Mouse (Mus musculus) CH12.LX (cell line): ENCODE data around the gene Nprl3.

Experiments used
- CHD2 ChIP-seq: IDR thresholded peaks from 2 replicates; pipeline ENCODE4 v1.6.1; 2011; ENCODE audit warnings: low read length, improper control_type of control experiment
- CTCF ChIP-seq, 2 experiments: IDR thresholded peaks in 1 of 2; conservative IDR thresholded peaks in 1 of 2; 2 replicates each; pipeline ENCODE4 v1.5.1; 2011 to 2012; ENCODE audit warnings: low read depth in 2 of 2, low read length in 2 of 2, improper control_type of control experiment in 1 of 2, inconsistent platforms in 1 of 2, mild to moderate bottlenecking in 1 of 2, moderate library complexity in 1 of 2
- ELF1 ChIP-seq: IDR thresholded peaks from 2 replicates; pipeline ENCODE4 v1.6.1; 2014; ENCODE audit warnings: low read depth, mild to moderate bottlenecking, inconsistent platforms, low read length, improper control_type of control experiment
- EP300 ChIP-seq: IDR thresholded peaks from 2 replicates; pipeline ENCODE4 v1.6.1; 2011; ENCODE audit warnings: low read length, improper control_type of control experiment
- JUND ChIP-seq: conservative IDR thresholded peaks from 2 replicates; pipeline ENCODE4 v1.6.1; 2011; ENCODE audit warnings: low read depth, low read length, improper control_type of control experiment
- KAT2A ChIP-seq: IDR thresholded peaks from 2 replicates; pipeline ENCODE4 v1.6.1; 2012; ENCODE audit warnings: low read length, improper control_type of control experiment, inconsistent platforms; ENCODE audit not compliant: insufficient replicate concordance
- MAFK ChIP-seq: IDR thresholded peaks from 2 replicates; pipeline ENCODE4 v1.6.1; 2011; ENCODE audit warnings: low read length, improper control_type of control experiment; ENCODE audit not compliant: insufficient replicate concordance
- MAX ChIP-seq: IDR thresholded peaks from 2 replicates; pipeline ENCODE4 v1.6.1; 2011; ENCODE audit warnings: low read length, improper control_type of control experiment
- MAZ ChIP-seq: IDR thresholded peaks from 2 replicates; pipeline ENCODE4 v1.6.1; 2012; ENCODE audit warnings: low read depth, mild to moderate bottlenecking, inconsistent platforms, low read length, improper control_type of control experiment, moderate library complexity
- MXI1 ChIP-seq: IDR thresholded peaks from 2 replicates; pipeline ENCODE4 v1.6.1; 2011; ENCODE audit warnings: mild to moderate bottlenecking, low read depth, low read length, improper control_type of control experiment
- POLR2A ChIP-seq: IDR thresholded peaks from 2 replicates; pipeline ENCODE4 v1.6.1; 2011; ENCODE audit warnings: low read depth, mild to moderate bottlenecking, improper control_type of control experiment, low read length
- USF1 ChIP-seq: IDR thresholded peaks from 2 replicates; pipeline ENCODE4 v1.6.1; 2014; ENCODE audit warnings: low read depth, mild to moderate bottlenecking, inconsistent platforms, low read length, improper control_type of control experiment
- ZC3H11A ChIP-seq: IDR thresholded peaks from 2 replicates; pipeline ENCODE4 v1.6.1; 2012; ENCODE audit warnings: low read depth, mild to moderate bottlenecking, inconsistent platforms, low read length, improper control_type of control experiment
- ZNF384 ChIP-seq: IDR thresholded peaks from 2 replicates; pipeline ENCODE4 v1.6.1; 2012; ENCODE audit warnings: low read depth, low read length, improper control_type of control experiment, inconsistent platforms

DNA sequence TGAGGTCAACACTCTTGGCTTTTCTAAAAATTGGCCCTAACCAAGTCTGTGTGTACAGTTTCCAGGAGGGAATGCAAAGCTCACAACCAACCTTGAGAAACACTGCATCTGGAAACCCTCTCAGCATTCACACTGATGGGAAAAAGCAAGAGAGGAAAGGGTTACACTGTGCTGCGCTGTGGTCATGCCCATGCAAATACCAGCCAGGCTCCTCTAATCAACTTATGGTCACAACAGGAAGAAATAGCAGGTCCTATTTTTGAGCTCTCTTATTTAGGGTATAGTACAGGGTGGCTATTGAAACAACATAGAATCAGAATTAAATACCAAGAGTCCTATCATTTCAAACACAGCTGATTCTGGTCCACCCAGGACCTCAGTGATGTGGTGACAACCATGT is 22.9 kb downstream of the Nprl3 start:
- TF ChIP-seq CHD2 (no peak), USF1 (no peak), JUND (no peak), MXI1 (no peak), POLR2A (no peak), MAZ (no peak), ZC3H11A (no peak), KAT2A (no peak), MAX (no peak), CTCF (conservative IDR thresholded peaks at IDR 0.05 in 1 of 2, IDR thresholded peaks at IDR 0.05 in 1 of 2; ENCODE audit: low read depth in 2 of 2, low read length in 2 of 2) (no peak), EP300 (no peak), ELF1 (no peak), ZNF384 (no peak), MAFK (no peak)
